Mouse (Mus musculus): ENCODE data around the gene Agap1. TPM values are rescaled to one million over a fixed set of nuclear protein-coding genes. Genes with fewer than 3 reads are reported as not detected.
A peak's percentile ranks its signal among the peaks of the same experiment; 100 is the strongest.

The Agap1 gene
- polyA plus RNA-seq, 1 experiment from 2014 or later, result 41.4 TPM

GRCm38 (mm10) chr1:89781861-89782260 lies 327.3 kb downstream of the Agap1 start:
- H3K4me1 ChIP-seq (replicated peaks; ENCODE audit: control insufficient read depth, insufficient read depth, low read length), result peaks cover 8% of the 10 kb centered on the region
- ATAC-seq (ENCODE audit: low FRiP score) (no peak), DNase-seq (ENCODE audit: low spot score) (peak; percentile 48)
- H3K4me2 ChIP-seq (replicated peaks; ENCODE audit: low read depth, low read length), result no peak overlapping the region
- no peaks in the 10 kb centered on the region for H3K9me3 ChIP-seq (ENCODE audit: control insufficient read depth, low read length)
- no peaks in the 10 kb centered on the region for H3K36me3 ChIP-seq (ENCODE audit: control insufficient read depth, insufficient read depth, low read length)
- H3K27me3 ChIP-seq (ENCODE audit: control insufficient read depth, insufficient read depth, low read length), result no peaks in the 10 kb centered on the region
- WGBS, result 67% methylated on average over 8 of the region's 8 CpGs
- H3K27ac ChIP-seq (ENCODE audit: low read depth, low read length), result no peak overlapping the region
- H3K9ac ChIP-seq (ENCODE audit: low read depth, low read length), result no peak overlapping the region
- no peak overlapping the region for H3K4me3 ChIP-seq (ENCODE audit: low read depth, low read length)

- Histone ChIP-seq H3K27me3 (ENCODE audit: control insufficient read depth, insufficient read depth, low read length) (no peaks in the 10 kb centered on the region), H3K27ac (ENCODE audit: low read depth, low read length) (no peak overlapping the region), H3K9ac (ENCODE audit: low read depth, low read length) (no peak overlapping the region), H3K36me3 (ENCODE audit: control insufficient read depth, insufficient read depth, low read length) (no peaks in the 10 kb centered on the region), H3K4me1 (replicated peaks; ENCODE audit: control insufficient read depth, insufficient read depth, low read length) (peaks cover 8% of the 10 kb centered on the region), H3K9me3 (ENCODE audit: control insufficient read depth, low read length) (no peaks in the 10 kb centered on the region), H3K4me3 (ENCODE audit: low read depth, low read length) (no peak overlapping the region), H3K4me2 (replicated peaks; ENCODE audit: low read depth, low read length) (no peak overlapping the region)
- WGBS, result 88% methylated on average over 6 of the region's 6 CpGs
- DNase-seq (ENCODE audit: low spot score) (no peak), ATAC-seq (ENCODE audit: low FRiP score) (no peak)
Measured at GRCm38 (mm10) chr1:89786793-89787192, 332.2 kb downstream of the Agap1 start.

- no peak for DNase-seq (ENCODE audit: low spot score)
- Histone ChIP-seq H3K27ac (ENCODE audit: low read depth, low read length) (no peak overlapping the region), H3K4me2 (replicated peaks; ENCODE audit: low read depth, low read length) (no peak overlapping the region), H3K4me3 (ENCODE audit: low read depth, low read length) (no peak overlapping the region), H3K9me3 (ENCODE audit: control insufficient read depth, low read length) (no peaks in the 10 kb centered on the region), H3K9ac (ENCODE audit: low read depth, low read length) (no peak overlapping the region), H3K36me3 (ENCODE audit: control insufficient read depth, insufficient read depth, low read length) (no peaks in the 10 kb centered on the region), H3K27me3 (ENCODE audit: control insufficient read depth, insufficient read depth, low read length) (no peaks in the 10 kb centered on the region), H3K4me1 (replicated peaks; ENCODE audit: control insufficient read depth, insufficient read depth, low read length) (no peaks in the 10 kb centered on the region)
- no peak for ATAC-seq (ENCODE audit: low FRiP score)
- WGBS, result 69% methylated on average over 14 of the region's 14 CpGs
Measured at GRCm38 (mm10) chr1:89798724-89799123, 344.1 kb downstream of the Agap1 start.

DNA sequence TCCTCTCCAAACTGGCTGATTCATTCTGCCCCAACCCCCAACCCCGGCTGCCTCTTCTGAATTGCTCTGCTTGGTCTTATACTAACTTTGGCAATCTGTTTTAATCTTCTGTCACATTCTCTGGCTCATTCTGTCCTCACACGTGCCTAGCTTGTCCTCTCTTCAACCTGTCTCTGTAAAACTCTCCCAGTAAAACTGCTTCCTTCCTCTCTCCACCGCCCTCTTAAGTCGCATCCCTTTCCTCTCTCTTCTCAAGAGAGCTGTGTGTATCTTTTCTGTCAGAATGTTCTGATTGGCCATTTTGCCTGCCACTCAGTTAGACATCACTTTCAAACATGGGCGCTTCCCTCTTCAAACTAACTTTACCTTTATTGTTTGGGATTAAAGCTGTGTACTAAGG lies 346.9 kb downstream of the Agap1 start:
- no peak for DNase-seq (ENCODE audit: low spot score)
- H3K4me2 ChIP-seq (replicated peaks; ENCODE audit: low read depth, low read length), result no peak overlapping the region
- 83% methylated on average over 5 of the region's 5 CpGs for WGBS
- H3K27ac ChIP-seq (ENCODE audit: low read depth, low read length), result no peak overlapping the region
- no peak overlapping the region for H3K9ac ChIP-seq (ENCODE audit: low read depth, low read length)
- no peaks in the 10 kb centered on the region for H3K4me1 ChIP-seq (replicated peaks; ENCODE audit: control insufficient read depth, insufficient read depth, low read length)
- no peaks in the 10 kb centered on the region for H3K36me3 ChIP-seq (ENCODE audit: control insufficient read depth, insufficient read depth, low read length)
- H3K9me3 ChIP-seq (ENCODE audit: control insufficient read depth, low read length), result no peaks in the 10 kb centered on the region
- no peak overlapping the region for H3K4me3 ChIP-seq (ENCODE audit: low read depth, low read length)
- H3K27me3 ChIP-seq (ENCODE audit: control insufficient read depth, insufficient read depth, low read length), result no peaks in the 10 kb centered on the region
- no peak for ATAC-seq (ENCODE audit: low FRiP score)

DNA sequence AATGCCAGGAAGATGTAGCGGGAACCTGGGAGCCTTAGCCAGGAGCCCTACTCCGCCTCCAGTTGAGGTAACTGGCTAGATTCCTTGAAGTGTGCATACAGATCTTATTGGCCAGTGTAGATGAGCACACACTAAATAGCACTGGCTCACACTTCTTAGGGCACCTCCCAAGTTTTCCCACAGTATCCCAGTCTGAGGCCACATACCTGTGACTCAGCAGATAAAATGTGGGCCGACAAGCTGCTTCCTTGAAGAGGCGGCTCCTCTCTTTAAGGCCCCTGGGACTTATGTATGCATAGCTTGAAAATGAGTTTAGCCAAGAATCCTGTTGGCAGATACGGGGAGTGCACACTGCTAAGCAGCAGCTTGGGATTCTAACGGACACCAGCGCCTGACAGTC lies 350.4 kb downstream of the Agap1 start:
- Histone ChIP-seq H3K9ac (ENCODE audit: low read depth, low read length) (no peak overlapping the region), H3K9me3 (ENCODE audit: control insufficient read depth, low read length) (no peaks in the 10 kb centered on the region), H3K4me2 (replicated peaks; ENCODE audit: low read depth, low read length) (no peak overlapping the region), H3K4me3 (ENCODE audit: low read depth, low read length) (no peak overlapping the region), H3K4me1 (replicated peaks; ENCODE audit: control insufficient read depth, insufficient read depth, low read length) (no peaks in the 10 kb centered on the region), H3K27ac (ENCODE audit: low read depth, low read length) (no peak overlapping the region), H3K27me3 (ENCODE audit: control insufficient read depth, insufficient read depth, low read length) (no peaks in the 10 kb centered on the region), H3K36me3 (ENCODE audit: control insufficient read depth, insufficient read depth, low read length) (no peaks in the 10 kb centered on the region)
- DNase-seq (ENCODE audit: low spot score) (no peak), ATAC-seq (ENCODE audit: low FRiP score) (no peak)
- 91% methylated on average over 7 of the region's 7 CpGs for WGBS

DNA sequence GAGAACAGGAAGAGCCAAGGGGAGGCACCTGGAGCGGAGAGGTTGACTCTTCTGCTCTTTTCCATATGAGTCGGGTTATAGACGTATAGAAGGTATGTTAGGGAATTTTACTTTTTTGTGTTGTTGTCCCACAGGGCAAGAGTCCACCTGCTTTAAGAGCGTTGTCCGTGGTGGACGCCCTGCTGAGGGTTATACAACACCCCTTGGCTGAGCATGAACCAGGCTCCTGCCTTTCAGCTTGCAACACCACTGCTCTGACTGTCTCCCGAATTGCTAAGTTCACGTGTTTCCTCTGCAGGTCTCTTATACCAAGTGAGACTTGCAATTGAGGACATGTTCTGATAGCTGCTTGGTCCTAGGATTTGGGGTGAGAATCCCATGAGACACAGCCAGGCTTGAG lies 358.2 kb downstream of the Agap1 start:
- no peaks in the 10 kb centered on the region for H3K36me3 ChIP-seq (ENCODE audit: control insufficient read depth, insufficient read depth, low read length)
- no peaks in the 10 kb centered on the region for H3K9me3 ChIP-seq (ENCODE audit: control insufficient read depth, low read length)
- WGBS, result 91% methylated on average over 8 of the region's 8 CpGs
- no peak for ATAC-seq (ENCODE audit: low FRiP score)
- H3K27ac ChIP-seq (ENCODE audit: low read depth, low read length), result no peak overlapping the region
- H3K4me2 ChIP-seq (replicated peaks; ENCODE audit: low read depth, low read length), result no peak overlapping the region
- no peaks in the 10 kb centered on the region for H3K27me3 ChIP-seq (ENCODE audit: control insufficient read depth, insufficient read depth, low read length)
- no peak for DNase-seq (ENCODE audit: low spot score)
- no peaks in the 10 kb centered on the region for H3K4me1 ChIP-seq (replicated peaks; ENCODE audit: control insufficient read depth, insufficient read depth, low read length)
- no peak overlapping the region for H3K9ac ChIP-seq (ENCODE audit: low read depth, low read length)
- H3K4me3 ChIP-seq (ENCODE audit: low read depth, low read length), result no peak overlapping the region

- H3K9ac ChIP-seq (ENCODE audit: low read depth, low read length), result no peak overlapping the region
- no peak overlapping the region for H3K27ac ChIP-seq (ENCODE audit: low read depth, low read length)
- no peaks in the 10 kb centered on the region for H3K4me1 ChIP-seq (replicated peaks; ENCODE audit: control insufficient read depth, insufficient read depth, low read length)
- H3K4me2 ChIP-seq (replicated peaks; ENCODE audit: low read depth, low read length), result no peak overlapping the region
- H3K4me3 ChIP-seq (ENCODE audit: low read depth, low read length), result no peak overlapping the region
- H3K36me3 ChIP-seq (ENCODE audit: control insufficient read depth, insufficient read depth, low read length), result no peaks in the 10 kb centered on the region
- DNase-seq (ENCODE audit: low spot score) (peak; percentile 42), ATAC-seq (ENCODE audit: low FRiP score) (no peak)
- WGBS, result 53% methylated on average over 14 of the region's 14 CpGs
- H3K9me3 ChIP-seq (ENCODE audit: control insufficient read depth, low read length), result no peaks in the 10 kb centered on the region
- H3K27me3 ChIP-seq (ENCODE audit: control insufficient read depth, insufficient read depth, low read length), result no peaks in the 10 kb centered on the region
Measured at GRCm38 (mm10) chr1:89816487-89817206, 362.0 kb downstream of the Agap1 start.

GRCm38 (mm10) chr1:89821822-89822221 lies 367.2 kb downstream of the Agap1 start:
- no peak overlapping the region for H3K27ac ChIP-seq (ENCODE audit: low read depth, low read length)
- no peaks in the 10 kb centered on the region; the same call in 1 of the 2 replicates for H3K36me3 ChIP-seq (ENCODE audit: control insufficient read depth, insufficient read depth, low read length)
- DNase-seq (ENCODE audit: low spot score), result no peak
- H3K4me3 ChIP-seq (ENCODE audit: low read depth, low read length), result no peak overlapping the region
- H3K9ac ChIP-seq (ENCODE audit: low read depth, low read length), result no peak overlapping the region
- no peaks in the 10 kb centered on the region for H3K9me3 ChIP-seq (ENCODE audit: control insufficient read depth, low read length)
- H3K4me2 ChIP-seq (replicated peaks; ENCODE audit: low read depth, low read length), result no peak overlapping the region
- WGBS, result 89% methylated on average over 4 of the region's 4 CpGs
- H3K4me1 ChIP-seq (replicated peaks; ENCODE audit: control insufficient read depth, insufficient read depth, low read length), result peaks cover 7% of the 10 kb centered on the region
- 0 out of 2 replicates have a peak, but pooled peaks cover 4% of the 10 kb centered on the region for H3K27me3 ChIP-seq (ENCODE audit: control insufficient read depth, insufficient read depth, low read length)
- no peak for ATAC-seq (ENCODE audit: low FRiP score)

GRCm38 (mm10) chr1:89822431-89822830 lies 367.8 kb downstream of the Agap1 start:
- WGBS, result 70% methylated on average over 3 of the region's 3 CpGs
- ATAC-seq (ENCODE audit: low FRiP score) (no peak), DNase-seq (ENCODE audit: low spot score) (no peak)
- Histone ChIP-seq H3K9ac (ENCODE audit: low read depth, low read length) (no peak overlapping the region), H3K4me3 (ENCODE audit: low read depth, low read length) (no peak overlapping the region), H3K4me2 (replicated peaks; ENCODE audit: low read depth, low read length) (no peak overlapping the region), H3K36me3 (ENCODE audit: control insufficient read depth, insufficient read depth, low read length) (no peaks in the 10 kb centered on the region; the same call in 1 of the 2 replicates), H3K27me3 (ENCODE audit: control insufficient read depth, insufficient read depth, low read length) (0 out of 2 replicates have a peak, but pooled peaks cover 4% of the 10 kb centered on the region), H3K4me1 (replicated peaks; ENCODE audit: control insufficient read depth, insufficient read depth, low read length) (peaks cover 7% of the 10 kb centered on the region), H3K27ac (ENCODE audit: low read depth, low read length) (no peak overlapping the region), H3K9me3 (ENCODE audit: control insufficient read depth, low read length) (no peaks in the 10 kb centered on the region)
